Mouse (Mus musculus) CD8-positive naive resting alpha-beta T cell, adult 2 months (primary cell): ENCODE measurements around the gene Cnih2.

Source experiments
- DNase-seq, 2 experiments: peaks; one replicate each; pipeline ENCODE4 v3.0.0; 2022; ENCODE audit warnings: low read depth in 2 of 2, low spot score in 2 of 2

Gene Cnih2

DNA sequence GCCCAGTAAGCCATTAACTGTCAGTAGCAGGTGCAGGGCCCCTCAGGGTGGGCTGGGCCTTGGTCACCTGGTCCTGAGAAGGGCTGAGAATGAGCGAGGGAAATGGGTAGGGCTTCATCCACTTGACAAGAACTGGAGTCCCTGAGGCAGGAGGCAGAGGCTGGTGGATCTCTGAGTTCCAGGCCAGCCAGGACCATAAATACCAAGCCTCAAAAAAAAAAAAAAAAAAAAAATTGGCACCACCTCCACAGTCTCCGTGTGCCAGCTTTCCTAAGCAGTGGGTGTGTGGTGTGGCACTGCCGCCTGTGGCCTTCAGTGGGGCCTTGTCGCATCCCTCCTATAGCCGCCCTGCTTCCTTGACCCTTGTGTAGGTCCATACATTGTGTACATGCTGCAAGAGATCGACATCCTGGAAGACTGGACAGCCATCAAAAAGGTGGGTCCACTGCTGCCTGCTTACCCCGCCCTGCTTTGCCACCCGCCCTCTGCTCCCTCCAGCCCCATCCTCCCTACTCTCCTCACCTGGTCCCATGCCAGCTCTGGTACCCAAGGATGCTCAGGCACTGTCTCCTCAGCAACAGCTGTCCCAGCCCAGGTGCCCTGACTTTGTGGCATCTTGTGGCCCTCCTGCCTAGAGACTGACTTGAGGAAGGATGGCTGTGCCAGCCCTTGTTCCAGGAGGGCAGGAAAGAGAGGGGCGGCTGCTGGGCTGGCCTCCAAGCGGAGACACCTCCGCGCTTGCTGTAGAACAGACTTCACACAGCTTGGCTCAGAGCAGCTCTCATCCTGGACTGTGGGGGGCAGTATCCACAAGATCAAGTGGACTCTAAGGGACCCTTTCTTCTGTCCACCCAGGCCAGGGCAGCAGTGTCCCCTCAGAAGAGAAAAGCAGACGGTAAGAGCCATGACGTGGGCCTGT is 49.9 kb downstream of the Cnih2 start:
- no peak for DNase-seq

DNA sequence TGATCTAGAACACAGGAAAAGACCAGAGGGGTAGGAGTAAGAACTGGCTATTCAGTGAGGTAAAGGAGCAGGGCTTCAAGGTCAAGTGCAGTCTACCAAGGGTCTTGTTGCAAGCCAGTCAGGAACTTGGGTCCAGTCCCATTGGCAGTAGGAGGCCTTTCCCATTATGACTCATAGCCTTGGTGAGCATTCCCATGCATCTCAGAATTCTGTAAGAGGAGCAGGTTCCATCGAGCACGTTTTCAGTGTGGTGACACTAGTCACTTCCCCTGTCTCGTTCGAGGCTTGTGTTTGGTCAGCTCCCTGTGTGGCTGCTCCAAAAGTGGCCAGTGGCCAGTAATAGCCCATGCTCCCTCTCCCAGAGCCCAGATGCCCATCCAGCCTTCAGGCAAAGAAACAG is 52.8 kb downstream of the Cnih2 start:
- DNase-seq, result no peak
